Mouse (Mus musculus): ENCODE results near the gene Tmem242. TPM values are rescaled to one million over a fixed set of nuclear protein-coding genes. Genes with fewer than 3 reads are reported as not detected.
"Not testable (repeated sequence)": the region's sequence is repeated elsewhere in the genome, so short reads cannot be mapped to it uniquely, and the experiment has no call there.

Tmem242 gene
- total RNA-seq (2021) (100 to 1,000 TPM; 107 to 142 TPM), polyA plus RNA-seq (2012; rRNA removed) (4.9 and 10.6 TPM in 2 replicates)
- long read RNA-seq, transcript Tmem242-201 (4 exons, 948 nt) = major isoform, 43 of 85 reads
- long read RNA-seq, partial matches to known transcripts = 0 of 85 reads
- long read RNA-seq, other reads (novel, unspliced or antisense) = 42 of 85 reads

DNA sequence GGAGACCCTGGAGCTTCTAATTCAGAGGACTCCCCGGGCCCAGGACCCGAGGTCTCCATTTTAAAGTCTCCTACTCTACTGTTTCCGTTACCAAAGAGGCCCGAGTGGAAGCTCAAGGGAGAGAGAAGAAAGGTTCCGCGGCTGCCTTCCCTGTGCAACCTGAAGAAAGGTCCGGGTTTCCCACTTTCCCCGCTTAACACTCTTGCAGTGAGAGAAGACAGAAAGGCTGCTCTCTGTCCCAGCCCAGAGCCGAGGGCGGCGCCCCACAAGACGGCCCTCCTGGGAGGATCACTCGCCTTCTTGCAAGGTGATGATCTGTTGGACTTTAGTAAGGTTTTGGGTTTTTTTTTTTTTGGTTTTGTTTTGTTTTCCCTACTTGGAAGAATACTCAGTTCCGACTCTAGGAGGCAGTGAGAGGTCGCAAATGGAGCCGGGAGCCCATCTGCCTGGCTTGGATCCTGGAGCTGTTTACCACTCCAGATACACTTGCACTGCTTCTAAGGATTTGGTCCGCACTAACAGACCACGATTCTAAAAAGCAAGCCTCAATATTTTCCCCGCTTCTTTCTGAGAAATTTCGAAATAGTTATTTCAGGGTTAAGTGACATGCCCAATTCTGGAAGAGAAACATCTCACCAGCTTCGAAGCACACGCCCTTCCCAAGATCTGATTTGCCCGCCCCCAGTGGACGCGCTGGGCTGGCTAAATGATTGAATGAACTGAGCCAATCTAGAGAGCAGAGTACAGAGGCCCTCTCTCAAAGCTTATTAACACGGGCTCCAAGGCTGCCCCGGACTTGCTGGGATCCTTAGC is at the start of gene Tmem242:
Tmem242 (minus strand) TSS at position 101 of the 813 bp plus-strand sequence.
- peak; percentile 93 for DNase-seq

DNA sequence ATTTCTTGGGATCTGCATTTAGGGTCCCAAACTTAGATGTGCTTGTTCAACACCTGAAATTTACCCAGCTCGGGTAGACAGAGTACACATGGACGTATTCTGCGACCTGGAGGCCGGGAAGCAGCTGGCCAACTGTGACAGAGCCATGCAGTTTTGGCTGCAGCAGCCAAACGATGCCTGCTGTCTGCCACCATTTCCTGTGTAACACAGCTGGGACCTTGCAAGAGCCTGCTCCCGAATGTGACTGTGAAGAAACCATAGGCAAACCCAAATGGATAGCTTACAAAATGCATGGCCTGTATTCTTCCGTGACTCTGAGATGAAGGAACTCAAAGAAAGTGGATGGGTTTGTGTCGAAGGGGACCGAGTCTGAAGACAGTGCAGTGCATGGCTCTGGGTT is 48.1 kb upstream of the Tmem242 start:
- DNase-seq = no peak

DNA sequence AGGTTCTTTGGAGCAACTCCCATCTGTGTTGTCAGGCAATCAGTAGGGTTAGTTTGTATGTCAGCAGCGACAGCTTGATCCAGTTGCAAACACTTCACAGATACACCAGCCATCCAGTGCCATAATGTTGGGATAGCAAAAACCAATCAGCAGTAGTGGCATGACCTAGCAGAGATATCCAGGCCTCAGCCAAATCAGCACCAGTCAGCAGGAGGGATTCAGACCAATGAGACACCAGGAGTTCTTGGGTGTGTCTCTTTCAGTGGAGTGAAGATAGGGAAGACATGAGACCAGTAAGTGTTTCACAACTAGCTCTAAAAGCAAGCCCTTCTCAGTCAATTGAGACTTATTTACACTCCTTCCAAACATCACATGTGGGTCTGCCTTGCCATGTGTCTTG is 44.6 kb upstream of the Tmem242 start:
- no peak for DNase-seq

DNA sequence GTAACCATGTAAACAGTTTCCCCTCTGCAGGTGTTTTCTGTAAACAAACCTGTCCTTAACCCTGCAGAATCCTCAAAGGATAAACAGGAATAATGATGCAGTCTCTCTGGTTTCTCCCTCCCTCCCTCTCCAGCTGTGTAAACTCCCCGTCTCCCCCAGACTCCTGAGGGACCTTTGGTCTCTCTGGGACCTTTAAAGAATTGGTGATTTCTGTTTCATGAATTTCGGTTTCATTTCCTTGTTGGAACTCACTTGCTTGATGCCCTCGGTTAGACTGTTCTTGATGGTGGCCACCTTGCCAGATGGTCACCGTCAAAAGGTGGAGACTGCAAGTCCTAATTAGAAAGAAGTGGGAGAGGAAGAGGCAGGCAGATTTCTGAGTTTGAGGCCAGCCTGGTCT is 43.4 kb upstream of the Tmem242 start:
- no peak for DNase-seq

DNA sequence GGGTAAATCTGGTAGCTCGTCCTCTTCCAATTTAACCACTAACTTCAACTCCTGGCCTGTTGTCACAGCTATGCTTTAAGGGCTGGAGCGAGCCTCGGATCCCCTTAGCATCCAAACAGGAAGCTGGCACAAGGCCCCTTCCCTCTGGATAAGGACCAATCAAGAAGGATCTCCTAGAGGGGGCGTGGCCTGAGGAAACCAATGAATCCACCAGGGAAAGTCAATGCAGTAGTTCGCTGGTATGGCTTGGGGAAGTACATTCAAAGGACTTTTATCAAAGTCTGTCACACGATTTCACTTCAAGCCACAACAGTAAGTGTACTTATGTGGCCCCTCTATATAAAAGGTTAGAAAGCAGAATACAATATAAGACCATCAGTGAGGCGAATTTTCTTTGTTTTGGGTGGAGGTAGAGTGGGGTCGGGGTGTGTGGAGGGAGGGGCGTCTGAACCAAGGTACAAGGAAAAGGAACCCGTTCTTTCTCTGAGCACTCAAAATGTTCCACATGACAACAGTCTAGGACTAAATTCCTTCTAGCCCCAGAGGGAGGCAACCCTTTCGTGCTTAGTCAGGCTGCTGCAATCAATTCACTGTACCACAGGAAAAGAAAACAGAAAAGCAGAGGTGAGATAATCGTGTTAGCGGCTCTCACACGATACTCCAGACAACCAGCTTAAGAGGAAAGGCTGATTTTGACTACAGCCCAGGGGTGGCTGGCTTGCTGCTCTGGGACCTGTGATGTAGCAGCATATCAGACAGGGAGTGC is 36.1 kb upstream of the Tmem242 start:
- no peak for DNase-seq

DNA sequence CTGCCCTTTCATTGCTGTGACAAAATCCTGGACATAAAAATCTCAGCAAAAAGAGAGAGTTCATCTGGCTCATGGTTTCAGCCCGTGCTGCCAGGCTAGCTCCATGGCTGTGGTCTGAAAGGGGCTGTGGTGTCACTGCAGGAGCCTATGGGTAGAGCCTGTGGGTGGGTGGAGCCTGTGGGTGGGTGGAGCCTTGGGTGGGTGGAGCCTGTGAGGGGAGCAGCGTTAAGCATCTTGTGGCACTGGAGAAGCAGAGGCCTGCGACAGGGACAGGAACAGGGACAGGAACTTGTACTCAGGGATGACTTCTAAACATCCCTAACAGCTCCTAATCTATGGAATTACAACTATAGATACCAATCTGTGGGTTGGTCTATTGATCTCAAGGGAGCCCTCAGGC is 32.2 kb upstream of the Tmem242 start:
- no peak for DNase-seq

DNA sequence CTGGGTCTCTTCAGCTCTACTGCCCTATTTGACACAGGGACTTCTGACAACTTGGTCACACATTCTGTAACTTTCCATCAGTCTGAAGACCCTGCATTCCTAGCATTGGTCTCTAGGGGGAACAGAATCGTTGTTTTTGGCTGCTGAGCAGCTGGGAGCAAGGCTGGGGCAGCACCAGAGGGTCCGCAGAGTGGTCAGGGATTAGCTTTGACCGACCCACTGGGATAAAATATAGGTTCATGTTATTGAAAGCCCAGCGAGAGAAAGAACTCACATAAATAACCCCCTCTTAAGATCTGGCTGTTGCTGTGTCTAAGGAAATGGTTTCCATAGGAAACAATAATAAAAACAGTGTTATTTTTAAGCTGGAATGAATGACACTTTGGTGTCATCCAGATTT is 27.1 kb upstream of the Tmem242 start:
- DNase-seq = no peak

DNA sequence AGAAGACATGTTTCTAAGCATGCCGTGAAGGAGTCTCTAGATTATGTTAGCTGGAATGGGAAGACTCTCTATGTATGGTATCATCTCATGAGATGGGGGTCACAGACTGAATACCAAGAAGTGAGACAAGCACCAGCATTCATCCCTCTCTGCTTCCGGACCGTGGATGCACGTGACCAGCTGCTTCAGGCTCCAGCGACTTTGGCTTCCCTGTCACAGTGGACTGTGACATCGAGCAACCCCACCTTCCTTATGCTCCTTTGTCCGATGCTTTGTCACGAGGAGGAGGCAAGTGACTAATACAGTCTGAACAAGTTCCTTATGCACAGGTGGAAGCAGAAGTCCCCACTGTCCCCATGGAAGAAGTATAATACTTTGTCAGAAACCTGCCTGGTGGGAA is 26.7 kb upstream of the Tmem242 start:
- DNase-seq = no peak

DNA sequence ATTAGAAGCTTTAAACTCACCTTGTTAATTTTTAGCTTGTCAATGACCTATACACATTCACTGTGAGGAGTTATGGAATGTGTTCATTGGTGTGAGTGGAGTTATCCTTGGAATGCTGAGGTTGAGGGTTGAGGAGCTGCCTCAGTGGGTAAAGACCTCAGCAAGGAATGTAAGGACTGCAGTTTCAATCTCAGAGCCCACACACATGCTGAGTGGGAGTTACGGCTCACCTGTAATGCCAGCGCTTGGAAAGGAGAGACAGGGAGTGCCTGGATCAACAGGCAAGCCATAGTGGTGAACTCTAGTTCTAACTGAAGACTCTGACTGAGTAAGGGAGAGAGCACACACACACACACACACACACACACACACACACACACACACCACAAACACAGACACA is 23.9 kb upstream of the Tmem242 start:
- DNase-seq = no peak

DNA sequence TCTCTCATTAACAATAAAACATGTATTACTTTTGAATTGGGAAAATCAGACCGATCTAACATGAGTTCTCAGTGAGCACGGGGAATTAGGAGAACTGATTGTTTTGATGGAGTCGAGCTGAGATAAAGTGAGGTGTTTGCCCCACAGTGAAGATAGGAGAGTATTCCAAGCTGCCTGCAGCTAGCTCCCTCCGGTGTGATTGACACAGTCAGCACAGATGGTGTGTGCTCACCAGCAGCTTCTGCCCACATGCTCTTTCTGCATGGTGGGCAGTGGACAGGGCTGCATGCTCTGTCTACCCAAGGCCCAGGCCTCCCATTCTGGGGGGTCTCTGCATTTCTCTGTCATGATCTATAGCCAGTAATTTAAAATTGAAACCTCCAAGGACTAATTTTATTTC is 13.6 kb upstream of the Tmem242 start:
- DNase-seq = no peak

DNA sequence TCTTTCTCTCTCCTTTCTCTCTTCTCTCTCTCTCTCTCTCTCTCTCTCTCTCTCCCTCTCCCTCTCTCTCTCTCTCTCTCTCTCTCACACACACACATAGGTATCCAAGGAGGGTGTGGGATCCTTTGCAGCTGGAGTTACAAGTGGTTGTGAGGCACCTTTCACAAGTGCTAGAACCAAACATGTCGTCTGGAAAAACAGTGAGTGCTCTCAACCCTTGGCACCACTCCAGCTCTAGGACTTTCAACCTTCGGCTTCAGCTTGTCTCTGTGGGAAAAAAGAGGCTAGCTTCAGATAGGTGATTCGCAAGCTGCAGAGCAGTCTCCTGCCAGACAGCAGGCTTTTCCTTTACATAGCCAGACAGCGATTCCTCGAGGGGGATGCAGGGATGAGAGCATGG is 3.7 kb upstream of the Tmem242 start:
- DNase-seq = peak; percentile 43

DNA sequence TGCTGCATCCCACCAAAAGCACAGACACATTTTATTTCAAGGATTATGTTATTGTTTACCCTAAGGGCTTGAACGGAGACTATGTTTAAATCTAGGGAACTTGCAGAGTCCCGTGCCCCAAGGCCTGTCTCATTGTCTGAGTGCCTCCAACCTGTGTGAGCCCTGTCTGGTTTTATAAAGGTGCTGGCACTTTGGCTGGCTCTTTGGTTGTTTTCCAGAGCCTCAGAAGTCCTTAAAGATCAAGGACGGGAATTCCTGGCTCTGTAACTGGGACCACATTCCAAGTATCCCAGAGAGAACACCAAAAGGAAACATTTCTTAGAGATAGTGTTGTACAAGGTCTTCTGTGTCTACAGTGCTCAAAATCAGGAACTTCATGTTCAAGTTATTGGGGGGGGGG is 3.2 kb upstream of the Tmem242 start:
- DNase-seq = peak; percentile 18

DNA sequence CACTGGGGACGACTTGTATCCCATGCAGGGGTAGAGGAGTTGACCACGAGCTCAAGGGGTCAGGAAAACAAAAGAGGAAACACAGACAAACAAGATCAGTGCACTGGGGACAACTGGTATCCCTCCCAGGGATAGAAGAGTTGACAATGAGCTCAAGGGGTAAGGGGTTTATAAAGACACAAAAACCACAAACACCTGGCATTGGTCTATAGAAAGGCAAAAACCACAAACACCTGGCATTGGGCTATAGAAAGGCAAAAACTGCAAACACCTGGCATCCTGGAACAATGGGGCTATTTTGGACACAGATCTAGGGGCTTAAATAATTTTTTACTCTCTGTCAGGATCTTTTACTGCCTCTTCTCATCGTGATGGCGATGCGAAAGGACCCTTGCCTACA is 2.3 kb upstream of the Tmem242 start:
- DNase-seq = not testable (repeated sequence)

DNA sequence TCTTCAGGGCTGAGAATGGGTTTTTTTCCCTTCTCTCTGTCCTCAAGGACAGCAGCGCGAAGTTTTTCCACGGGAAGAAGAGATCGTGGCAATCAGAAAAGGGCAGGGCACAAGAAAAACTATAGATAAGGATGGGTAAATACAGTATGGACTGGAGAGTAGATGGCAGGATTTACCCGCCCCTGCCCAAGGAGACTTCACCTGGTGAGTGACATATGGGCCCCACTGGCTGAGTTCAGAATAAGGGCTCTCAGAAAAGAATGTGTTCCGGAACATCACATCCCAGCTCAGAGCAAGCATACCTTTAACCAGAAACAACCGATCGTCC is 264 bp downstream of the Tmem242 start:
- DNase-seq = no peak

DNA sequence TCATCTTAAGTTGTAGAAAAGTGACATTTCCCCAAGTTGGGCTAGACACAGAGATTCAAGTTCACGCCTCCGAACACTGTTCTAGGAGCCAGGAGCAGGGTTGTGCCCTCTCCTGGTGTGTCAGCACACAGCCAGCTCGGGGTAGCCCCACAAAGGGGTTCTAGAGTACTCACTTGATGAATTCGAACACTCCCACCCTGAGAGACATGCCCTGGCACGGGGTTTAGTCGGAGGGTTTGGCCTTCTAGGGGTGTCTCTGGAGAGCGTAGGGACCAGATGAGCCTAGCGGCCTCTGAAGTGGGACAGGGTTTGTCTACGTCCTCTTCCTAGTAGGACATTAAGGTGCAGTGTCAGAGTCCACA is 10.3 kb downstream of the Tmem242 start:
- no peak for DNase-seq

DNA sequence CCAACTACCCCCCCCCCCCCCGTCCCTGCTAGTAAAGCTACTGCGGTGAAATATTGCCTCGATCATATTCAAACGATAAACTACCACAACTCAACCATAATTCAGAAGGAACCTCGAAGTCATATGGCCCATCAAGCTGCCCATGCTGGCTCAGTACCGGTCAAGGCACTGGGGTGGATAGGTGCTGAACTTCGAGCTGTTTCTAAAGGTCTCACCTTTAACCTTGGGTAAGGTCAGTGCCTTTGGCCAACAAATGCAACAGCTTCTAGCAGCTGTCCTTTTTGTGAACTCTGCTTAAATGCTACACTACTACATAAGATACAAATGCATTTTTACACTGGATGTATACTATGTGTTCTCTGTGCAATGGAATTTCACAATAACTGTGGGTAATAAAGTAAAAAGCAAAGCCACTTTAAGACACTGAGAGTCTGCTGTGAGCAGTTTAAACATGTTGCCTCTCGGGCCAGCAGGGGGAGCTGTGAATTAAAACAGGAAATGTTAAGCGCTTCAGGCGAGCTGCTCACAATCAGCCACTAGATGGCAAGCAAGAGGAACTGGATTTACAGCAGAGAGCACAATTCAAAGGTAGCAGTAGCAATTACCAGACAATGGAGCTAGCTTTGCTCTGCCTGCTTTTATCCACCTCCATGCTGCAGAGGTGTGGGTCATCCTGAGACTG is 10.8 kb downstream of the Tmem242 start:
- DNase-seq = peak; percentile 84

DNA sequence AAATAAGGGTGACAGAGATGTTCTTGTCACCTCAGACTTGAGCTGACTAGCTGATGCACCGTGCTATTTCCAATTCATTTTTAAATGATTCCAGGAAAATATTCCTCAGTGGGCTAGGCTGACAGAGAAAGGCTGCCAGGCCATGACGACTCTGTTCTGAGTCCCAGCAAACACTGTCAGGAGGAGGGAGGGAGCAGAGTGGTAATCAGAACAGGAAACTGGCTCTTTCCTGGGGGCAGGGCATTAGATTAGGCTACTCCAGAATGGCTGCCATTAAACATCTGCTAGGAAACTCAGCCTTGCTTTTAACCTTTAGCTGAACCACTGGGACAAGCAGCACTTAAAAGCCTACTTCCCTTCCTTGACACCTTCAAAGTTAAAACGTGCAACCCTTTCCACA is 14.9 kb downstream of the Tmem242 start:
- DNase-seq = no peak

DNA sequence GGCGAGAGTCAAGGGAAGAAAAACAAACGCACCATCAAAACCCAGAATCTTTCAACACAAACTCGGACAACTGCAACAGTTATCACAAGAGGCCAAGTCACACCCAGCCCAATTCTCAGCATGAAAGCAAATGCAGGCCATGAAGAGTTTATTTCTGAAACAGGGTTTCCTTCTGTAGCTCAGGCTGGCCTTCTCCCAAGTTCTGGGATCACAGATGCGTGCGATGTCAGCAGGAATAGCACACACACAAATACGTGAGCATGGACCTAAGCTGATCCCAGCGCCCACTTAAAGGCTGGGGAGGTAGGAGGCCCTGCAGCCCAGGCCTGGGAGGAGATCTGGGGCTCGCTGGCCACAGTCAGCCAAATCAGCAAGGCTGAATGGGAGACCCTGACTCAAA is 15.9 kb downstream of the Tmem242 start:
- no peak for DNase-seq

DNA sequence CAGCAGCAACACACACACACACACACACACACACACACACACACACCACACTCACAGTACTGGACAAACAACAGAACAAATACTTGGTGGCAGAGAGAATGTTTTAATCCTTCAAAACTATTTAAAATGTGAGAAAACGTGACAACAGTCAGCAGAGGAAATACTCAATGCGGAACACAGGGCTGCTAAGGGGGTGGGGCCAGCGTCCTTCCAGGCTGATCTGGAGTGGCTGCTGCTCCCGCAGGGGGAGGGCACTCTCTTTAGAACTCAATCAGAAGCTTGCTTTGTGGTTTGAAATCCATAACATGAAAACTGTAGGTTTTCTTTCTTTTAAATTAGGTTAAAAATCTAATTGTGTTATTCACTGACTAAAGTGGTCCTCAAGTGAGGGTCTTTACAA is 18.2 kb downstream of the Tmem242 start:
- DNase-seq = no peak

DNA sequence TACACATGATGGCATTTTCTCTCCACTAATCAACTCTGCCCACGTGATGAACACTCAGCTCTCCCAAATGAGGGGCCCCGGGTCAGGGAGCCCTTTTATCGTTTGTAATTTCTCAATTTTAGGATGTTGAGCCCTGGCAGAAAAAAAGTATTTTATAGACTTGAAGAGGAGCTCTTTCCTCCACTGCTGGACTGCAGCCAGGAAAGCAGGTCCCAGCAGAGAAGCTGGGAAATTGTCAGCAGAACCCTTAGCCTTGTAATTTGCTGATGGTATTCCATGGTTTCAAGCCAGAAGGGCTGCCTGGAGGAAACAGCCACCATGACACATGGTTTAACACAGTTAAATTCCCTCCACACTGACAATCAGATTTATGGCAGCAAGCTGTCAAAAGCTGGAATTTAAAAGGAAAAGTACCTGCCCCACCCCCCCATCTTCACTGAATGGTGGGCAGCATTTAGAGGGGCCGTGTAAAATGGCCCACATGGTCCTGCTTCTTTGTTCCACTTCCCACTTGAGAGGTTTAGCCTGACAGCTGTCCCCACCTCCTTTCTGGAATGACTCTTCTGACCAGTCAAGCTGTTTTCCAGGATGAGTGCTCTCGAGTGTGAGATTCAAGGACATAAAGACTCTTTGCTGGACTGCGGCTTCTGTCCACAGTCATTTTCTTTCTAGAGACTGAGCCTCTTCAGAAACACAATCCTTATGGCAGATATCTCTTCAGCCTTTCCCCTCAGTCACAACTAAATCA is 20.1 kb downstream of the Tmem242 start:
- DNase-seq = no peak

DNA sequence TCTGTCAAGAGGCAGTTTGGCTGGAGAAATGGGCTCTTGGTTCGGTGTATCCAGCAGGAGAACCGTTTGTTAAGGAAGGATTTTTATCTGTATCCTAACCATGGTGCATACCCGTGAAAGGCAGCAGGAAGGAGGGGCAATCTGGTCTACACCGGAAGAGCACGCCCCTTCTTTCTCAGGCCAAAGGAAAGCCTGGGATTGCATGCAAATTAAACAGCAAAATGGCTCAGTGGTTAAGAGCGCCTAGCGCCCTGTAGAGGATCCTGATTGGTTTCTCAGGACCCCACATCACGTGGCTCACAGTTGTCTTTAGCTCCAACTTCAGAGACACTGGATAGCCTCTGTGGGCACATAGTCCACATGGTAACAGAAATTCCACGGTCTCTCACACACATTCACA is 21.0 kb downstream of the Tmem242 start:
- no peak for DNase-seq

DNA sequence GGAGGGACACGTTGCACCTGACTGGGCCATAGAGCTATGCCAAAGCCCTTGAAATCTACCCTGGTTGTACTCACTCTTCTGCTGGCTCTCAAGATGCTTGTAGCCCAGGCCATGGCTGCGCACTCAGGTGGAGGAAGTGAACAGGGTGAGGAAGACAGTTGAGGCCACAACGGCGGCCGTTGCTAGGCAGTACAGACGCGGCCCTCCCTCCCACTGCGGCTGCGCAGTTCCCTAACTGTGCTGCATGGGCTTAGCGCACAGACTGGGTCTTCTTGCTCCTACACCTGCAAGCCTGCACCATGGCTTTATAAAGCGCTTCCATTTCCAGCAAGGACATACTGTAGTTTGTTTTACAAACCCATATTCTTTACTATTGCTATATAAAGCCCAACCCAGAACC is 21.5 kb downstream of the Tmem242 start, which contains the start of gene Ldhal6b:
Ldhal6b (minus strand) TSS at position 223 of the 400 bp plus-strand sequence.
- DNase-seq = no peak
